ENCODE assay signal across 25 mouse cellular contexts in the genomic region with DNA sequence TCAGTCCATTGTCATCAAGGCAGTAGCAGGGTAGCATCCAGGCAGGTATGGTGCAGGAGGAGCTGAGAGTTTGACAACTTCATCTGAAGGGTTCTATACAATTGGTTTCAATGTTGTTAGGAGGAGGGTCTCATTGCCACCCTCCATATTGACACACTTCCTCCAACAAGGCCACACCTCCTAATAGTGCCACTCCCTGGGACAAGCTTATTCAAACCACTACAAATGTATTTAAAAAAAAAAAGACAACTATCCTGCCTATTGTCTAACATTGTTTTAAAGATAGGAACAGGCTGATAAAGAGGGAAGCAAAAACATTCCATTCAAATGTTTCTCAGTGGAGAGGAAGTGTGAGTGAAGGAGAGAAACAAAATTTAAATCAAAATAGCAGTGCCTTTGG. TPM values are rescaled to one million over a fixed set of nuclear protein-coding genes. Genes with fewer than 3 reads are reported as not detected.
"Had no signal": no experiment of that assay in that cellular context is flagged by ENCODE, and none has a peak within 500 bp of the region (broad histone marks: within the 10 kb centered on the region; RNA-seq: fewer than 3 reads in every experiment).

No protein-coding gene starts in this region.

- H3K27ac ChIP-seq: midbrain, embryonic 10.5 days; midbrain, embryonic 12.5 days; neural tube, embryonic 13.5 days; neural tube, embryonic 15.5 days had no signal

- H3K36me3 ChIP-seq: neural tube, embryonic 13.5 days; neural tube, embryonic 15.5 days had no signal

- H3K27me3 ChIP-seq: midbrain, embryonic 12.5 days; neural tube, embryonic 13.5 days; neural tube, embryonic 15.5 days had no signal

- H3K9ac ChIP-seq: lung, embryonic 14.5 days; midbrain, embryonic 12.5 days; neural tube, embryonic 13.5 days; neural tube, embryonic 15.5 days had no signal

- H3K4me1 ChIP-seq: midbrain, embryonic 10.5 days; midbrain, embryonic 12.5 days; neural tube, embryonic 13.5 days; neural tube, embryonic 15.5 days had no signal

- H3K4me3 ChIP-seq: midbrain, embryonic 10.5 days; midbrain, embryonic 12.5 days; myocyte; neural tube, embryonic 13.5 days; neural tube, embryonic 15.5 days had no signal

- DNase-seq: lung, adult 18-20 months; lung, embryonic 14.5 days; lung, postnatal 10 days; lung, postnatal 4 days; midbrain, embryonic 14.5 days; retina, postnatal 1 day; right cerebral cortex, adult 18-20 months; right cerebral cortex, postnatal 25 days; right cerebral cortex, postnatal 4 days; spleen, adult 18-20 months; thymus, adult 18-20 months; thymus, postnatal 14 days; thymus, postnatal 36 days had no signal

RNA-seq across cellular contexts. Expression of gene F13b, which starts 1.8 kb away (rescaled TPM):
- total RNA-seq: megakaryocyte, adult 5-6 weeks; megakaryocyte-erythroid progenitor cell, adult 5-6 weeks had no signal
- polyA plus RNA-seq: lung, embryonic 14.5 days; lung, embryonic 16.5 days; midbrain, embryonic 10.5 days; midbrain, embryonic 12.5 days; midbrain, embryonic 14.5 days; midbrain, embryonic 16.5 days; myocyte; neural tube, embryonic 11.5 days; neural tube, embryonic 13.5 days; neural tube, embryonic 15.5 days; small intestine, adult 2 months; stomach, embryonic 14.5 days had no signal
